ENCODE assay signal across 23 mouse cellular contexts in the genomic region with DNA sequence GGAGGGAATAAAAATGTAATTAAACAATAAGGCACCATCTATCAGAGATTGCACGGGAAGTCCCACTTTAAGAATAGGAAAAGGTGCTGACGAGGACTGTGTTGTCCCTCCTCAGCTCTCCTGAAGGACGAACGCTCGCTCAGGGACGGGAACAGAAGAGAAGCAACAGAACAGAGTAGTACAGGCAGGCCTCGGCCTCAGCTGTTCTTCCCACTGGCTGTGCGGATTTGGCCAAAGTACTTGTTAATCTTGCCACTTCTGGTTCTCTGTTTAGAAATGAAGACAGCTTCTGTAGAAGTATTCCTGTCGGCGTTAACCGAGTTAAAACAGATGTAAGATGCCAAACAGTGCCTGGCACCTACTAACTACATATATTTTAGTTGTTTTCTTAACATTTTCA.
"Had no signal": no experiment of that assay in that cellular context is flagged by ENCODE, and none has a peak within 500 bp of the region (broad histone marks: within the 10 kb centered on the region; RNA-seq: fewer than 3 reads in every experiment).

No protein-coding gene starts in this region.

- DNase-seq: kidney, postnatal 10 days; kidney, postnatal 36 days; left cerebral cortex, postnatal 4 days; lung, adult 18-20 months; lung, postnatal 10 days; lung, postnatal 36 days; retina, postnatal 1 day; right cerebral cortex, postnatal 25 days; spleen, adult 18-20 months; thymus, postnatal 25 days had no signal

- H3K9ac ChIP-seq: kidney, embryonic 15.5 days; limb, embryonic 12.5 days; limb, embryonic 15.5 days; liver, embryonic 12.5 days; liver, embryonic 15.5 days; lung, embryonic 15.5 days; midbrain, embryonic 13.5 days; neural tube, embryonic 13.5 days; stomach, embryonic 15.5 days had no signal

- H3K27me3 ChIP-seq: kidney, embryonic 15.5 days; limb, embryonic 12.5 days; limb, embryonic 15.5 days; liver, embryonic 12.5 days; liver, embryonic 15.5 days; lung, embryonic 15.5 days; megakaryocyte, embryonic 14.5 days; midbrain, embryonic 13.5 days; neural tube, embryonic 13.5 days; stomach, embryonic 15.5 days had no signal

- H3K27ac ChIP-seq: kidney, embryonic 15.5 days; limb, embryonic 12.5 days; limb, embryonic 15.5 days; liver, embryonic 12.5 days; liver, embryonic 15.5 days; lung, embryonic 15.5 days; midbrain, embryonic 10.5 days; midbrain, embryonic 13.5 days; neural tube, embryonic 13.5 days; stomach, embryonic 15.5 days had no signal

- H3K36me3 ChIP-seq: kidney, embryonic 15.5 days; limb, embryonic 12.5 days; limb, embryonic 15.5 days; liver, embryonic 12.5 days; liver, embryonic 15.5 days; lung, embryonic 15.5 days; midbrain, embryonic 10.5 days; midbrain, embryonic 13.5 days; neural tube, embryonic 13.5 days; stomach, embryonic 15.5 days had no signal

- ATAC-seq: liver, embryonic 12.5 days; midbrain, embryonic 13.5 days; midbrain, embryonic 16.5 days had no signal

- H3K9me3 ChIP-seq: kidney, embryonic 15.5 days; limb, embryonic 12.5 days; limb, embryonic 15.5 days; liver, embryonic 12.5 days; liver, embryonic 15.5 days; lung, embryonic 15.5 days; megakaryocyte, embryonic 14.5 days; midbrain, embryonic 10.5 days; midbrain, embryonic 13.5 days; neural tube, embryonic 13.5 days; stomach, embryonic 15.5 days had no signal

- H3K4me2 ChIP-seq: kidney, embryonic 15.5 days; limb, embryonic 12.5 days; limb, embryonic 15.5 days; liver, embryonic 12.5 days; liver, embryonic 15.5 days; lung, embryonic 15.5 days; midbrain, embryonic 13.5 days; neural tube, embryonic 13.5 days; stomach, embryonic 15.5 days had no signal

- H3K4me1 ChIP-seq: kidney, embryonic 15.5 days; limb, embryonic 12.5 days; limb, embryonic 15.5 days; lung, embryonic 15.5 days; stomach, embryonic 15.5 days had no signal

- H3K4me3 ChIP-seq: kidney, embryonic 15.5 days; limb, embryonic 12.5 days; limb, embryonic 15.5 days; liver, embryonic 12.5 days; liver, embryonic 15.5 days; lung, embryonic 15.5 days; megakaryocyte, embryonic 14.5 days; midbrain, embryonic 10.5 days; midbrain, embryonic 13.5 days; myocyte; neural tube, embryonic 13.5 days; stomach, embryonic 15.5 days had no signal
